Mouse (Mus musculus): ENCODE measurements around the gene Ccdc9.

The Ccdc9 gene

GRCm38 (mm10) chr7:16286026-16286961 is at the start of gene Ccdc9:
Ccdc9 (minus strand) TSS chr7:16286795.
- peak; percentile 100 for DNase-seq

- DNase-seq: no peak
Observed at GRCm38 (mm10) chr7:16329146-16329545, 42.6 kb upstream of the Ccdc9 start.

GRCm38 (mm10) chr7:16326607-16326971 is 40.0 kb upstream of the Ccdc9 start:
- no peak for DNase-seq

- DNase-seq: peak; percentile 75
Observed at GRCm38 (mm10) chr7:16325920-16326606, 39.5 kb upstream of the Ccdc9 start.

GRCm38 (mm10) chr7:16324661-16325060 is 38.1 kb upstream of the Ccdc9 start:
- DNase-seq: no peak

- no peak for DNase-seq
Observed at GRCm38 (mm10) chr7:16320479-16320878, 33.9 kb upstream of the Ccdc9 start.

- no peak for DNase-seq
Observed at GRCm38 (mm10) chr7:16319216-16319615, 32.6 kb upstream of the Ccdc9 start.

- no peak for DNase-seq
Observed at GRCm38 (mm10) chr7:16317094-16317493, 30.5 kb upstream of the Ccdc9 start.

GRCm38 (mm10) chr7:16315222-16315759 is 28.7 kb upstream of the Ccdc9 start:
- no peak for DNase-seq

GRCm38 (mm10) chr7:16314221-16314775 is 27.7 kb upstream of the Ccdc9 start:
- no peak for DNase-seq

- DNase-seq: peak; percentile 92
Observed at GRCm38 (mm10) chr7:16313481-16314220, 27.1 kb upstream of the Ccdc9 start.

GRCm38 (mm10) chr7:16312672-16313311 is 26.2 kb upstream of the Ccdc9 start:
- DNase-seq: peak; percentile 79

- peak; percentile 60 for DNase-seq
Observed at GRCm38 (mm10) chr7:16312011-16312671, 25.5 kb upstream of the Ccdc9 start.

- DNase-seq: peak; percentile 41
Observed at GRCm38 (mm10) chr7:16311453-16312004, 24.9 kb upstream of the Ccdc9 start.

- peak; percentile 70 for DNase-seq
Observed at GRCm38 (mm10) chr7:16310521-16311452, 24.2 kb upstream of the Ccdc9 start.

- DNase-seq: peak; percentile 91
Observed at GRCm38 (mm10) chr7:16310020-16310520, 23.5 kb upstream of the Ccdc9 start.

- peak; percentile 94 for DNase-seq
Observed at GRCm38 (mm10) chr7:16309318-16310019, 22.9 kb upstream of the Ccdc9 start.

GRCm38 (mm10) chr7:16308555-16309317 is 22.1 kb upstream of the Ccdc9 start:
- DNase-seq: peak; percentile 21

All from liver (tissue).